Mouse (Mus musculus) spleen, postnatal 36 days (tissue): ENCODE data around the gene Insl5.

Experiments
- DNase-seq, 2 experiments: peaks; one replicate each; pipeline ENCODE4 v3.0.0; 2022; ENCODE audit warnings: low spot score in 2 of 2, mixed read lengths in 1 of 2

Insl5 gene

GRCm38 (mm10) chr4:103026621-103027020, at the start of gene Insl5:
Insl5 (minus strand) TSS chr4:103026842.
- no peak for DNase-seq

- no peak for DNase-seq
These were observed 44.0 kb upstream of the Insl5 start for GRCm38 (mm10) chr4:103070631-103071030.

- no peak for DNase-seq
These were observed 41.4 kb upstream of the Insl5 start for GRCm38 (mm10) chr4:103067906-103068655.

- no peak for DNase-seq
These were observed 38.3 kb upstream of the Insl5 start for GRCm38 (mm10) chr4:103064976-103065375.

- DNase-seq: no peak
These were observed 37.8 kb upstream of the Insl5 start for GRCm38 (mm10) chr4:103064421-103064820.

- DNase-seq: no peak
These were observed 30.3 kb upstream of the Insl5 start for GRCm38 (mm10) chr4:103056909-103057308.

- DNase-seq: no peak
These were observed 21.4 kb upstream of the Insl5 start for GRCm38 (mm10) chr4:103048046-103048445.

- DNase-seq: no peak
These were observed 16.4 kb upstream of the Insl5 start for GRCm38 (mm10) chr4:103042997-103043396.

GRCm38 (mm10) chr4:103039838-103040191, 13.2 kb upstream of the Insl5 start:
- DNase-seq: no peak

- no peak for DNase-seq
These were observed 12.6 kb upstream of the Insl5 start for GRCm38 (mm10) chr4:103039103-103039837.

GRCm38 (mm10) chr4:103028177-103029088, 1.8 kb upstream of the Insl5 start:
- DNase-seq: no peak

- no peak for DNase-seq
These were observed 1.1 kb upstream of the Insl5 start for GRCm38 (mm10) chr4:103027745-103028144.

- DNase-seq: no peak
These were observed 13.2 kb downstream of the Insl5 start for GRCm38 (mm10) chr4:103013490-103013889.

- DNase-seq: no peak
These were observed 14.8 kb downstream of the Insl5 start for GRCm38 (mm10) chr4:103011823-103012222.

GRCm38 (mm10) chr4:103010734-103011133, 15.9 kb downstream of the Insl5 start:
- DNase-seq: no peak

- no peak for DNase-seq
These were observed 19.7 kb downstream of the Insl5 start for GRCm38 (mm10) chr4:103006943-103007418.

- DNase-seq: no peak
These were observed 20.4 kb downstream of the Insl5 start for GRCm38 (mm10) chr4:103006266-103006665.

GRCm38 (mm10) chr4:103005190-103005945, 21.3 kb downstream of the Insl5 start:
- DNase-seq: no peak

GRCm38 (mm10) chr4:103004681-103005080, 22.0 kb downstream of the Insl5 start:
- DNase-seq: no peak

GRCm38 (mm10) chr4:102991685-102992084, 35.0 kb downstream of the Insl5 start:
- no peak for DNase-seq
